Mouse (Mus musculus): ENCODE data around the gene Krt81.
A peak's percentile ranks its signal among the peaks of the same experiment; 100 is the strongest.

The Krt81 gene

GRCm38 (mm10) chr15:101453093-101453736, 10.3 kb downstream of the Krt81 start:
- peak; percentile 54 for DNase-seq (ENCODE audit: low spot score)

DNA sequence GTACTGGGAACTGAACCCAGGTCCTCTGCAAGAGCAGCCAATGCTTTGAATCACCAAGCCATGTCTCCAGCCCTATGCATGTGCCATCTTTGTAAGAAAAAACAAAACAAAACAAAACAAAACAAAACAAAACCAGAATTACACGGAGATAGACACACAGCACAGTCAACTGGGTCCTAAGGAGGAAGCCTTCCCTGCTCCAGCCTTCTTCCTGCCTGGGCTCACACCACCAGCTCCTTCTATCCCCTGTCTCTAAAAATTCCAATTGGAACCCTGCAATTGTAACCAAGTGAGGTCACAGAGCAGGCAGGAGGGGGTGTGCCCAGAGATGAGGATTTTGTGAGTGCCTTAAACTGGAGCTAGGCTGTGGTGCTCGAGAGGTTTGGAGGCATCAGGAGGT, 16.1 kb downstream of the Krt81 start, which contains the start of gene Krt88:
Gene Krt88 (plus strand): TSS at position 301 of the 400 bp plus-strand sequence.
- no peak for DNase-seq (ENCODE audit: low spot score)

- no peak for DNase-seq (ENCODE audit: low spot score)
Measured at GRCm38 (mm10) chr15:101446572-101446971, 17.0 kb downstream of the Krt81 start.

GRCm38 (mm10) chr15:101440837-101441236, 22.7 kb downstream of the Krt81 start:
- DNase-seq (ENCODE audit: low spot score), result no peak

GRCm38 (mm10) chr15:101438555-101438954, 25.0 kb downstream of the Krt81 start, which contains the start of gene Krt87:
Krt87 (minus strand) TSS chr15:101438804.
- DNase-seq (ENCODE audit: low spot score), result no peak

DNA sequence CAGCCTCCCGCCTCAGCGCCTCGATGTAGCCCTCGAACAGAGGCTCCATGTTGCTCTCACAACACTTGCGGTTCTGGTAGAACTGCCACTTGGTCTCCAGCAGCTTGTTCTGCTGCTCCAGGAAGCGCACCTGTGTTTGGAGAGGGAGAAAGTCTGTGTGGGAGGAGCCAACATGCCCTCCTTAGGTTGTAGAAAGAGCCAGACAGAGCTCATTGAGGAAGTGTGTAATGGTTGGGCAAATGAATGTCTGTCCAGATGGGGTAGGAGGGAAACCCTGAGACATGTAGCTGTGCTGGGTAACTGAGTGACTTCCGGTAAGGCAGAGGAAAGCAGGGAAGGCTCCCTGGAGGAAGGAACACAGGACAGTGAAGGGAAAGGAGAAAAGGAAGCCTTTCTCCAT, 26.9 kb downstream of the Krt81 start:
- no peak for DNase-seq (ENCODE audit: low spot score)

GRCm38 (mm10) chr15:101424914-101425313, 38.6 kb downstream of the Krt81 start:
- no peak for DNase-seq (ENCODE audit: low spot score)

DNA sequence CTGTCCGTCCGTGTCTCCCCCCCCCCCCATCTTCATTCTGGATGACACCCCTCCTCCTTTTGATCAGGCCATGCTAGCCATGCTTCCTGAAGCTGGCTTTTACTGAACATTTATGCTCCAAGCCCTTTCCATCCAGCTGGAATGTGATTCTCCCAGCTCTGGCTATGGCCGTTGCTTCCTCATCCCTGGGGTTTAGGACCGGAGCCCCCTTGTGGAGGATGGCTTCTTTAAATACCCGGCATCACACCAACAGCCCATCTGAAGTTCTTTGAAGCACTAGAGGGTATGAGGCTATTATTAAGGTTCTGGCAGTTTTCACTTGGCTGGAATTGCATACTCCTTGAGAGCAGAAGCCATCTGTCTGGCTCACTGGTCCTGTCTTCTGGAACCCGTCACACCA, 42.6 kb downstream of the Krt81 start:
- DNase-seq (ENCODE audit: low spot score), result no peak

DNA sequence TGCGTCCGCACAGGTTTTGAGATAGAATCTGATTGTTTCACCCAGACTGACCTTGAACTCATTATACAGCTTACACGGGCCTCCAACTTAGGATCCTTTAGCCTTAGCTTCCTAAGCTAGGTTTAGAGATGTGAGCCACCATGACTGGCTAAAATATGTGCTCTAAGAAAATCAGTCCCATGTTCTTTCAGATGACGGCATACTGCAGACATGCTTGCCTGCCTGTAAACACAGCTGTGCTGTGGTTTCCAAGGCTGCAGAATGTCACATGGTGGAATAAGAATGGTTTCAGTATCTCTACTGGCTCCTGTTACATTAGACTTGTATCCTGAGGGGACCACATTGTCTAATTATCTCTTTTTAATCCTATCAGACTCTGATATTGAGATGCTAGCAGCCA, 44.6 kb downstream of the Krt81 start:
- no peak for DNase-seq (ENCODE audit: low spot score)

DNA sequence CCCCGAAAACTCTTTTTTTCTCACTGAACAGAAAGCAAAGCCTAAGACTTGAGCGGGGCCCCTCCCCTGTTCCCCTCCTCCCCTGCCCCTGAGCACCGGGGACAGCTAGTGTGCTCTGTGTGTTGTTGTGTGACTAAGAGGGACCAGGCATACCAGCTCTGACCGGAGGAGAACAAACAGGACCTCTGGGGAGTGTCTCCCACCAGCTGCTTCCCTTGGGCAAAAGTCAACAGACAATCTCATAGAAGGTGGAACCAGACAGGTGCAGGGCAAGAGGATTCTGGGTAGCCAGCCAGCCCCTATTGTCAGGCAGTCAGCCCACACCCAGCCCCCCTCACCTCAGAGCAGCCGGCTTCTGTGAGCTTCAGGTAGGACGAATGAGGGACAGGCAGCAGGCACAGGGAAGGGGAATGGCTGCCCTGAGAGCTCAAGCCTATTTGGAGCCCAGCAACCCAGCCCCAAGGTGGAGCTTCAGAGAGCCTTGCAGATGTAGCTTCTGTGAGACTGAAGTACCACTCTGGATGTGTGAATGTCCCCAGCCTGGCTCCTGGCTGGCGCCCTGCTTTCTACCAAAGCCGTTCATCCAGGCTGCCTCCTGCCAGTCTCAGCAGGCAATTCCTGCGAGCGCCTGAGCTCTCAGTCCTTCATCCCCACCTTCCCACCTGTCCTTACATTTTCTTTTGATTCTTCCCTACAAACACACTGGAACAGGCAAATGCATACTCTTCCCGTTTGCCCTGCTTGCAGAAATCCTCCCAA, 48.6 kb downstream of the Krt81 start:
- peak; percentile 76 for DNase-seq (ENCODE audit: low spot score)

GRCm38 (mm10) chr15:101413916-101414635, 49.5 kb downstream of the Krt81 start:
- DNase-seq (ENCODE audit: low spot score), result peak; percentile 79

DNA sequence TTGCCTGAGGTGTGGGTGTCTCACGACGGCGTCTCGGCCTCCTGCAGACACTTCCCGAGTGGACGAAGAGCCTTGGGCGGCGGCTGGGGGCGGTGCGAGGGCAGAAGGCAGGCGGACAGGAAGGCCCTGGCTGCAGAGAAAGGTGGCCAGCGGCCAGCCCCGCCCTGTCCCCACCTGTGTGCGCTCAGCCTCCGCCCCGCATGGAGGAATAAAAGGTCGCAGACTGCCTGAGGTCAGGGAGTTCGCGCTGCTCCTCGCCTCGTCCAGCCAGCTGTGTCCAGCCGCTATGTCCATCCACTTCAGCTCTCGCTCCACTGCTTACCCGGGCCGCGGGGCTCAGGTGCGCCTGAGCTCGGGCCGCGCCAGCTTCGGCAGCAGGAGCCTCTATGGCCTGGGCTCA, 51.4 kb downstream of the Krt81 start:
- peak; percentile 84 for DNase-seq (ENCODE audit: low spot score)

GRCm38 (mm10) chr15:101410775-101411174, 52.8 kb downstream of the Krt81 start, which contains the start of gene Krt7:
Krt7 (plus strand) TSS chr15:101411043.
- peak; percentile 32 for DNase-seq (ENCODE audit: low spot score)

Data from yolk sac, embryonic 10.5 days (tissue).